Mouse (Mus musculus) kidney, adult 2 months (tissue): ENCODE data around the gene Akt2. TPM values are rescaled to one million over a fixed set of nuclear protein-coding genes. Genes with fewer than 3 reads are reported as not detected.

ENCODE experiments used
- DNase-seq: peaks from one replicate; pipeline ENCODE4 v3.0.0; 2021
- H3K27ac ChIP-seq: fragments of 200-500 bp; 2 replicates; pipeline ENCODE4 v1.5.1; 2012; ENCODE audit warnings: low read depth, low read length, control low read depth, inconsistent platforms; ENCODE audit not compliant: insufficient read depth
- H3K27me3 ChIP-seq: fragments of 200-500 bp; replicated peaks from 2 replicates; pipeline ENCODE4 v1.6.1; 2012; ENCODE audit warnings: mild to moderate bottlenecking, moderate library complexity, low read length, inconsistent platforms; ENCODE audit not compliant: control insufficient read depth, insufficient read depth
- H3K36me3 ChIP-seq: fragments of 200-500 bp; 2 replicates; pipeline ENCODE4 v1.6.1; 2012; ENCODE audit warnings: mild to moderate bottlenecking, moderate library complexity, low read length, inconsistent platforms; ENCODE audit not compliant: control insufficient read depth, insufficient read depth
- H3K4me1 ChIP-seq: fragments of 200-500 bp; 2 replicates; pipeline ENCODE4 v1.6.1; 2011; ENCODE audit warnings: low read length; ENCODE audit not compliant: control insufficient read depth, insufficient read depth
- H3K4me3 ChIP-seq: fragments of 200-500 bp; 2 replicates; pipeline ENCODE4 v1.5.1; 2011; ENCODE audit warnings: mild to moderate bottlenecking, low read depth, low read length, control low read depth; ENCODE audit not compliant: insufficient read depth
- CTCF ChIP-seq: fragments of 200-500 bp; conservative IDR thresholded peaks from 2 replicates; pipeline ENCODE4 v1.5.1; 2011; ENCODE audit warnings: low read depth, mild to moderate bottlenecking, control low read depth, low read length, moderate library complexity, mixed read lengths; ENCODE audit not compliant: insufficient read depth, insufficient read length
- POLR2A ChIP-seq: fragments of 200-500 bp; IDR thresholded peaks from one replicate; pipeline ENCODE4 v1.6.1; 2011; ENCODE audit warnings: low read depth, low read length, control low read depth
- WGBS: fragments of 180-500 bp; shearing (Covaris S2); methylation state at CpG from one replicate; pipeline ENCODE4 v1.1.7; 2018; 5-methylcytosine and 5-hydroxymethylcytosine counted together
- polyA plus RNA-seq: library from polyadenylated mRNA; depleted of rRNA; stranded (reverse); fragments of >200 nt; gene quantifications from 2 replicates; pipeline ENCODE4 v1.2.3, GENCODE M21; 2012

The Akt2 gene
- polyA plus RNA-seq, 1 experiment: 89.2 TPM

GRCm38 (mm10) chr7:27609285-27609684 is 17.9 kb downstream of the Akt2 start:
- WGBS: 92% methylated on average over 4 of the region's 4 CpGs
- Histone ChIP-seq H3K27me3 (no peaks in the 10 kb centered on the region), H3K4me3 (no peak overlapping the region), H3K36me3 (no peaks in the 10 kb centered on the region), H3K4me1 (peaks cover 28% of the 10 kb centered on the region), H3K27ac (no peak overlapping the region)
- no peak for DNase-seq
- TF ChIP-seq CTCF (no peak), POLR2A (no peak)

- peaks cover 28% of the 10 kb centered on the region for H3K4me1 ChIP-seq
- TF ChIP-seq POLR2A (no peak), CTCF (no peak)
- H3K27me3 ChIP-seq: no peaks in the 10 kb centered on the region
- H3K27ac ChIP-seq: no peak overlapping the region
- no peak overlapping the region for H3K4me3 ChIP-seq
- WGBS: 76% methylated on average over 2 of the region's 2 CpGs
- no peaks in the 10 kb centered on the region for H3K36me3 ChIP-seq
- DNase-seq: no peak
Observed at GRCm38 (mm10) chr7:27609688-27610087, 18.3 kb downstream of the Akt2 start.

DNA sequence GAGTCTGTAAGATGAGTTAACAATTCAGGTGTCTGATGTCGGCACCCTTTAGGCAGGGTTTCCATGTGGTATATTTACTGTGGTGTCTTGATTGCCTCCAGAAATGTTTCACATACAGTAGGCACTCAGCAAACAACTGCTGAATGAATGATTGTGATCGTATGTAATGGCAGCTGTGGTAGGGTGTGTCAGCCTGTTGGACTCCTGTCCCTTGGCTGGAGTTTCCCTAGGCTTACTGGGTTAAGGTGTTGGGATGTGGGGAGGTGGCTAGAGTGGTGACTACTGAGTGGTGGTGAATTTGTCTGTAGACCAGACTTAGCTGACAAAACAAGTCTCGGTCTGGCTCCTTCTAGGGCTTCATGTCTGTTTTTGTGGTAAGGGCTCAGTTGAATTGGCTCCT is 19.0 kb downstream of the Akt2 start:
- Histone ChIP-seq H3K4me3 (no peak overlapping the region), H3K27ac (no peak overlapping the region), H3K36me3 (no peaks in the 10 kb centered on the region), H3K27me3 (no peaks in the 10 kb centered on the region), H3K4me1 (peaks cover 27% of the 10 kb centered on the region)
- DNase-seq: no peak
- 93% methylated on average over 3 of the region's 3 CpGs for WGBS
- TF ChIP-seq POLR2A (no peak), CTCF (no peak)

DNA sequence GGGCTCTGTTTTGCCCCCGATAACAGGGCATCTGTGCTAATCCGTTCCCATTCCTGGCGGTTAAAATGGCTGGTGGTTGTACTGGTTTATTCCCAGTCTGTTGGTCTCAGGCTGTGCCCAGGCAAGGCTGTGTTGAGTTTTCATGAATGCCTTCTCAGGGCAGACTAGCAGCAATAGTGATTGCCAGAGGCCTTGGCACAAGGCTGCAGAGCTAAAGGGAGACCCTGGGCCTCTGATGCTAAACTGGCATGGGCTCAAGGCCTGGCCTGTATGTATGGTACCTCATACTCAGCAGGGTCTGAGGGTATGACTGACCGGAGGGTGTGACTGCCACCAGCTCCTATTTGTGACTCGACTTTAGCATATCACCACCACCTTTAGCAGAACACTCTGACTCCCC is 19.5 kb downstream of the Akt2 start:
- no peak for DNase-seq
- Histone ChIP-seq H3K27ac (no peak overlapping the region), H3K36me3 (no peaks in the 10 kb centered on the region), H3K27me3 (no peaks in the 10 kb centered on the region), H3K4me3 (no peak overlapping the region), H3K4me1 (peaks cover 22% of the 10 kb centered on the region)
- no peak for TF ChIP-seq CTCF
- TF ChIP-seq POLR2A: no peak
- 93% methylated on average over 5 of the region's 5 CpGs for WGBS

- Histone ChIP-seq H3K4me3 (no peak overlapping the region), H3K4me1 (peaks cover 2% of the 10 kb centered on the region), H3K36me3 (no peaks in the 10 kb centered on the region), H3K27me3 (no peaks in the 10 kb centered on the region), H3K27ac (no peak overlapping the region)
- no peak for DNase-seq
- 78% methylated on average over 4 of the region's 4 CpGs for WGBS
- TF ChIP-seq POLR2A (no peak), CTCF (no peak)
Observed at GRCm38 (mm10) chr7:27612940-27613339, 21.6 kb downstream of the Akt2 start.

- DNase-seq: no peak
- TF ChIP-seq POLR2A (no peak), CTCF (no peak)
- Histone ChIP-seq H3K27me3 (no peaks in the 10 kb centered on the region), H3K27ac (no peak overlapping the region), H3K4me3 (no peak overlapping the region), H3K36me3 (no peaks in the 10 kb centered on the region), H3K4me1 (no peaks in the 10 kb centered on the region)
- WGBS: 77% methylated on average over 8 of the region's 8 CpGs
Observed at GRCm38 (mm10) chr7:27613751-27614499, 22.6 kb downstream of the Akt2 start.

DNA sequence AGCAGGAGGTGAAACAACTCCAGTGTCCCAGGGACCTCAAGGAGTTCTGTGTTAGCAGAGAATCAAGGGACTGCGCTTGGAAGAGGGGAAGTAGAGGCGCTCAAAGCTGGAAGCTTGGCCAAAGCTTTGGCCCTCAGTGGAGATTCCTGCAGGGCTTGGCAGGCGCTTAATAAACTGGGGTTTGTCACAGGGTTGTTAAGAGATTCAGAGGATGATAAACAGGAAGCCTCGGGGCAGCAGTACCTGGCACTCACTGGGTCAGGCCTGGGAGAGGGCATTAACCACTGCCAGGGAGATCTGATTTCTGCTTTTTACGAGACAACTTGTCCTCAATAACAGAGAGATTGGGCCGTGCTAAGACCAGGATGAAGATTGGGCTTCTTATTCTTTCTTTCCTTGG is 29.7 kb downstream of the Akt2 start:
- Histone ChIP-seq H3K4me1 (no peaks in the 10 kb centered on the region), H3K36me3 (no peaks in the 10 kb centered on the region), H3K4me3 (no peak overlapping the region), H3K27me3 (no peaks in the 10 kb centered on the region), H3K27ac (no peak overlapping the region)
- TF ChIP-seq POLR2A (no peak), CTCF (no peak)
- 66% methylated on average over 6 of the region's 6 CpGs for WGBS
- no peak for DNase-seq
